Mouse (Mus musculus) cerebellum, adult 2 months (tissue): ENCODE data around the gene Alg14.

ENCODE experiments used
- CTCF ChIP-seq: fragments of 200-500 bp; IDR thresholded peaks from 2 replicates; pipeline ENCODE4 v1.5.1; 2011; ENCODE audit warnings: low read depth, mild to moderate bottlenecking, control low read depth, low read length, moderate library complexity, borderline replicate concordance; ENCODE audit not compliant: insufficient read depth
- POLR2A ChIP-seq: fragments of 200-500 bp; IDR thresholded peaks from 2 replicates; pipeline ENCODE4 v1.6.1; 2011; ENCODE audit warnings: low read length, control low read depth, borderline replicate concordance; ENCODE audit not compliant: insufficient read depth

DNA sequence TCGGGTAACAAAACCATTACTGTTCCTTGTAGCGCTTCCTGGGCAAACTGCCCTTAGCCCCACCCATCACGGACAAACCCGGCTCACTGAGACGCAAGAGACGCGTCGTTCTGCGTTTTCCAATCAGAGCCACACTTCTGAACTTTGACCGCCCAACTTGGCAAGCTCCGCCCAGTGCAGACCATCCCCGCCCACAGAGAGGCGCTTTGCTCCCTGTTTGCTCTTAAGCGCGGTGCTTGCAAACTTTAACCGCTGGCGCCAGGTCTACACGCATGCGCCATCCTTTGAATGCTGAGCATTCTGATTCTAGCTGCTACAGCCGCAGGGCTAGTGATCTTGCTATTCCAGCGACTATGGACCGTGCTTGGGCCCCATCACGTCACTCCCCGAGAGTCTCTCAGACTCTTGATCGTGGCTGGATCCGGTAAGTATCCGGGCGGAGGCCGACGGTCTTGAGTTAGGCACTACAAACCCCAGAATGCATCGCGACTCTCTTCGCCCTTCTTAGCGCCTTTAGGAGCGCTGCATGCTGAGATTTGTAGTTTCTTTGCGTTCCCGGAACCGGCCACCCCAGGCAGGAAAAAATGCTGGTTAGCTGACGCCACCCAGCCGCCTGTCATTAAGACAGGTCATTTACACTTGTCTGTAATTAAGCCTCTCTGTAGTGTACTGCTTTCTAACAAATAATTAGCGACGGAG is at the start of gene Alg14:
- TF ChIP-seq CTCF: no peak
- TF ChIP-seq POLR2A: peak; percentile 72; the same call in 1 of the 2 replicates
